Mouse (Mus musculus) spleen, adult 2 months (tissue): ENCODE measurements at regions not wholly inside any gene's neighbourhood (a gene's known extent, or its start where the extent isn't known, plus 50 kb on each side); places are given as distances from the start of the nearest gene placed in this dataset.

Source experiments
- DNase-seq, 2 experiments: peaks; one replicate each; pipeline versions ENCODE4 v3.0.0 to v3.0.0-alpha.2; 2012 to 2021; ENCODE audit warnings: low spot score in 2 of 2, low read depth in 1 of 2
- H3K27ac ChIP-seq: fragments of 200-500 bp; 2 replicates; pipeline ENCODE4 v1.5.1; 2012; ENCODE audit warnings: low read length, inconsistent platforms; ENCODE audit not compliant: insufficient read depth
- H3K27me3 ChIP-seq: fragments of 200-500 bp; 2 replicates; pipeline ENCODE4 v1.6.1; 2012; ENCODE audit warnings: mild to moderate bottlenecking, moderate library complexity, low read length, inconsistent platforms; ENCODE audit not compliant: control insufficient read depth, insufficient read depth
- H3K36me3 ChIP-seq: fragments of 200-500 bp; 2 replicates; pipeline ENCODE4 v1.6.1; 2012; ENCODE audit warnings: mild to moderate bottlenecking, low read length, inconsistent platforms; ENCODE audit not compliant: control insufficient read depth, insufficient read depth
- H3K4me1 ChIP-seq: fragments of 200-500 bp; 2 replicates; pipeline ENCODE4 v1.6.1; 2011; ENCODE audit warnings: inconsistent platforms; ENCODE audit not compliant: control insufficient read depth, insufficient read depth, insufficient read length
- H3K4me3 ChIP-seq: fragments of 200-500 bp; 2 replicates; pipeline ENCODE4 v1.5.1; 2011; ENCODE audit warnings: mild to moderate bottlenecking, inconsistent platforms; ENCODE audit not compliant: insufficient read depth, insufficient read length; ENCODE audit errors: extremely low read depth
- CTCF ChIP-seq: fragments of 200-500 bp; IDR thresholded peaks from 2 replicates; pipeline ENCODE4 v1.5.1; 2011; ENCODE audit warnings: mild to moderate bottlenecking, inconsistent platforms; ENCODE audit not compliant: insufficient read depth, insufficient read length, insufficient replicate concordance; ENCODE audit errors: extremely low read depth
- POLR2A ChIP-seq: fragments of 200-500 bp; IDR thresholded peaks from 2 replicates; pipeline ENCODE4 v1.6.1; 2011; ENCODE audit warnings: low read depth, low read length, inconsistent platforms
- WGBS: fragments of 180-500 bp; shearing (Covaris S2); methylation state at CpG from one replicate; pipeline ENCODE4 v1.1.7; 2018; 5-methylcytosine and 5-hydroxymethylcytosine counted together

DNA sequence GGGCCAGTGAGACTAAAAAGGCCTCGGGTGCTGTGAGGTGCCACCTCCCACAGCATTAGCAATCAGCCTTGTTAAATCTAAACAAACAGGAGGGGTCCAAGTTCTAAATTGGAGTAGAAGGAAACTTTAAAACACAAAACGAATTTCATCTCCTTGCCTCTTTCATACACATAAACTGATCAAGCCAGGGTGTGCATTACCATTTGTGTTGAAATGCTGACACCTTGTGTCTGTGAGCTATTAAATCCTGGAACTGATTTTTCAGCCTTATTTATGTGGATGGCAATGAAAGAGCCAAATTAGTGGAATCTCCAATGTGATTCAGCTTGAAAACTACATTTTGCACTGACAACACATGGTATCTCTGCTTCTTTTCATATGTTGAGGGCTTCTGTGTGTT lies 114.8 kb downstream of the Pcsk1 start:
- Histone ChIP-seq H3K27me3 (no peaks in the 10 kb centered on the region), H3K4me3 (no peak overlapping the region), H3K4me1 (no peaks in the 10 kb centered on the region), H3K36me3 (no peaks in the 10 kb centered on the region), H3K27ac (no peak overlapping the region)
- WGBS, result 31% methylated on average over 2 of the region's 2 CpGs
- no peak for TF ChIP-seq POLR2A
- no peak for TF ChIP-seq CTCF
- DNase-seq, result no peak

DNA sequence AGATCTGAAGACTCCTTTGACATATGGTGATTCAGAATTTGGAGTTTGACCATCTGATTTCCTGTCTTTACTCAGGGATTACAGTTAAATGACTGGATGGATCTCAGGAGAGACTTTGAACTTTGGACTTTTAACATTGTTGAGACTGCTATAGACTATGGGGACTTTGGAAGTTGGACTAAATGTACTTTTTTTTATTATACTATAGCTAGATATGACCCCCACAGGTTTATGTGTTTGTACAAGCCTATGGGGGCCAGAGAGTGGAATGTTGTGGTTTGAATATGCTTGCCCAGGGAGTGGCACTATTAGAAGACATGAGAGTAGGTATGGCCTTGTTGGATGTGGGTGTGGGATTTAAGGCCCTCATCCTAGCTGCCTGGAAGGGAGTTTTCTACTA lies 134.3 kb downstream of the Pcsk1 start:
- DNase-seq, result no peak
- TF ChIP-seq CTCF (no peak), POLR2A (no peak)
- H3K4me1 ChIP-seq, result no peaks in the 10 kb centered on the region
- H3K4me3 ChIP-seq, result no peak overlapping the region
- H3K27me3 ChIP-seq, result no peaks in the 10 kb centered on the region
- H3K27ac ChIP-seq, result no peak overlapping the region
- H3K36me3 ChIP-seq, result no peaks in the 10 kb centered on the region

DNA sequence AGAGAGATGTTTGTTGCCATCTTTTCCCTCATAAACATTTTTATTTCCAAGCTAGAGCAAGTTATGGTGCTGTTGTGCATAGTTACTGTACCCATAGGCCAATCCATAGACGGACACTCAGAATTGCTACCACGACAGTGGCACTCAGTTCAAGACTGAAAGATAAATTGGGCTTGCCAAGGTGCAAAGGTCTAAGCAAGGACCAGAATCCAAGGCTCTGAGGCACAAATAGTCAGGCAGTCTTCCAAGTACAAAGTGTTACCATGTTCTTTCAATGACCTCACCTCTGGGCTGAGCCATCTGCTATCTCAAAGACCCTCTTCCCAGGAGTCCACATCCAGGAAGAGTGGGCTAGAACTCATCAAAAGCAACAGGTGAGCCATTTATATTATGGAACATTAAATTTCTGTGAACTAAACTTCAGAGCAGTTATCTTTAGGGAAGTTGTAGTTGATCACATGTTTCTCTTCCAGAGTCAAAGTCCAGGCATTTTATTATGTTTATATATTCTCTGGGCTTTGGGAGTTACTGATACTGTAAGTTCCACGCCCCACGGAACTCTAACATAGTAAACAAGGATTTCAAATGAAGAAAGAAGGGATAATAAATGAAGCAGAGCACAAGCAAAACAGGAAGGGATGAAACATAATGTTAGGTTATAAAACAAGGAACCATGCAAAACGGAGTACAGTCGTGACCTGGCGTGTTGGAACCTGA lies 136.1 kb downstream of the Pcsk1 start:
- 90% methylated on average over 7 of the region's 7 CpGs for WGBS
- Histone ChIP-seq H3K36me3 (no peaks in the 10 kb centered on the region), H3K4me1 (no peaks in the 10 kb centered on the region), H3K27ac (no peak overlapping the region), H3K27me3 (no peaks in the 10 kb centered on the region), H3K4me3 (no peak overlapping the region)
- no peak for DNase-seq
- TF ChIP-seq POLR2A, result no peak
- no peak for TF ChIP-seq CTCF

DNA sequence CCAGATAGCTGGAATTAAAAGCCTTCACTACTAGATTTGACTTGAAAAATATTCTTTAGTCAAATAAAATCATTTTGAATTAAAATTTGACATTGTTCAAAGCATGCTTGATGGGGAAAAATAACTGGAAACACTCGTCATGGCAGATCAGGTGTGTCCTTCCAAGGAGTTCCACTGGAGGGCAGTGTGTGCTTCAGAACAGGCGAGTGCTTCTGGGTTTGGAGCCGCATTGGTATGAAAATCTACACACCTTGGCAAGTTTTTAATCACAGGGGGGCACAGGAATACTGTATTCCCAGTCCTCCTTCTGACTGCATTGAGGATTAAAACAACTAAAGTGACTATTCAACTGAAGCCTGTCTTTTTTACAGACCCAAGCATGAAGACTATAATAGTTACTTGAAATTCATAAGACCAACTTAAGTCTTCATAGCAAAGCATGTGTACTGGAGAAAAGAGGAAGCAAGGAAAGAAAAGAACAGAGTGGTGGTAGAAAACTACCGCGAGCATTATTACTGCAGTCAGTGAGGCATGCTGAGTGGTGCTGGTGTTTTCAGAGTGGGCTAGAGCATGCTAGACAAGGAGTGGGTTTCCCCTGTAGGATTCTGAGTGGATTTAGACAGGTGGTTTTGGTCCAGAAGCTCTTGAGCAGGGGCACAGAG lies 138.1 kb downstream of the Pcsk1 start:
- TF ChIP-seq CTCF (peak; percentile 66; the same call in 1 of the 2 replicates), POLR2A (no peak)
- DNase-seq, result peak; percentile 28 to 31
- 3% methylated on average over 5 of the region's 5 CpGs for WGBS

DNA sequence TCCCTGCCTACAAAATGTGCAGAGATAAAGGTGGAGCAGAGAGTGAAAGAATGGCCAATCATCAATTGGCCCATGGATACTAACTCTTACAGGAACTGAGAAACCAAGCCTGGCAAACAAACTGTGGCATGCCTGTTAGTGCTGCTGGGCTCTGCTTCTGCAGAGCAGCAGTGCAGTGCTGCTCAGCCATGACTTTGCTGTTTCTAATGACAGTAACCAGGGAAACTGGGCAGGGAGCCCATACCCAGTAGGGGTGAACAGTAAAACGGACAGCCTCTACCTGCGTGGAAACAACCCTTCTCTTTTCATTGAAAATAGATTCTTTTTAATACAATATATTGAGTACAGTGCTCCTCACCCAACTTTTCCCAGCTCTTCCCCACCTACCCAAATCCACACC lies 146.8 kb downstream of the Pcsk1 start:
- TF ChIP-seq POLR2A (no peak), CTCF (no peak)
- WGBS, result 28% methylated on average over 2 of the region's 2 CpGs
- no peak overlapping the region for H3K4me3 ChIP-seq
- H3K27me3 ChIP-seq, result no peaks in the 10 kb centered on the region
- H3K36me3 ChIP-seq, result no peaks in the 10 kb centered on the region
- H3K4me1 ChIP-seq, result no peaks in the 10 kb centered on the region
- H3K27ac ChIP-seq, result no peak overlapping the region
- no peak for DNase-seq

More for the DNA sequence above, 138.1 kb downstream of the Pcsk1 start:
- H3K36me3 ChIP-seq, result no peaks in the 10 kb centered on the region
- H3K27me3 ChIP-seq, result no peaks in the 10 kb centered on the region
- no peaks in the 10 kb centered on the region for H3K4me1 ChIP-seq
- no peak overlapping the region for H3K27ac ChIP-seq
- H3K4me3 ChIP-seq, result no peak overlapping the region
